Mouse (Mus musculus) C2C12 (cell line): ENCODE data around the gene Adora1. TPM values are rescaled to one million over a fixed set of nuclear protein-coding genes. Genes with fewer than 3 reads are reported as not detected.

Source experiments
- H3K27me3 ChIP-seq: one replicate; pipeline ENCODE4 v1.6.1; 2011; ENCODE audit not compliant: control insufficient read depth, insufficient read depth, insufficient read length
- H3K36me3 ChIP-seq: one replicate; pipeline ENCODE4 v1.6.1; 2011; ENCODE audit not compliant: control insufficient read depth, insufficient read depth
- H3K4me3 ChIP-seq: one replicate; pipeline ENCODE4 v1.5.1; 2011; ENCODE audit warnings: mild to moderate bottlenecking, control low read depth; ENCODE audit not compliant: poor library complexity, insufficient read depth, severe bottlenecking
- H3K79me2 ChIP-seq: one replicate; pipeline ENCODE4 v1.6.1; 2011; ENCODE audit not compliant: control insufficient read depth, insufficient read depth
- H3K79me3 ChIP-seq: one replicate; pipeline ENCODE4 v1.6.1; 2011; ENCODE audit warnings: low read depth, control low read depth
- H3ac ChIP-seq: one replicate; pipeline ENCODE3; 2011; ENCODE audit warnings: low read depth; ENCODE audit not compliant: control insufficient read depth, insufficient read length
- CEBPB ChIP-seq: IDR thresholded peaks from one replicate; pipeline ENCODE4 v1.6.1; 2011; ENCODE audit warnings: low read depth, mild to moderate bottlenecking, control low read depth, moderate library complexity
- CTCF ChIP-seq: IDR thresholded peaks from one replicate; pipeline ENCODE4 v1.5.1; 2011; ENCODE audit not compliant: control insufficient read depth, insufficient read depth, insufficient read length
- FOSL1 ChIP-seq: IDR thresholded peaks from one replicate; pipeline ENCODE4 v1.8.0; 2011; ENCODE audit warnings: mild to moderate bottlenecking, low read length; ENCODE audit not compliant: poor library complexity, insufficient read depth, severe bottlenecking
- MAX ChIP-seq: IDR thresholded peaks from one replicate; pipeline ENCODE4 v1.6.1; 2011; ENCODE audit warnings: mild to moderate bottlenecking, control low read depth
- MYOD1 ChIP-seq: IDR thresholded peaks from one replicate; pipeline ENCODE4 v1.6.1; 2011; ENCODE audit warnings: low read depth; ENCODE audit not compliant: control insufficient read depth, insufficient read length
- MYOG ChIP-seq: IDR thresholded peaks from one replicate; pipeline ENCODE4 v1.6.1; 2011; ENCODE audit not compliant: control insufficient read depth, insufficient read length; ENCODE audit errors: extremely low read depth
- USF1 ChIP-seq: IDR thresholded peaks from one replicate; pipeline ENCODE4 v1.6.1; 2011; ENCODE audit warnings: low read depth, mild to moderate bottlenecking, control low read depth, moderate library complexity
- polyA plus RNA-seq: library from polyadenylated mRNA; unstranded; fragments of >200 nt; fragmentation: generic; extraction: Trizol; gene quantifications from one replicate; pipeline ENCODE4 v1.2.1, GENCODE M21; 2012; ENCODE audit warnings: missing spikeins

The Adora1 gene
- polyA plus RNA-seq, 1 experiment = 0.05 TPM

- TF ChIP-seq USF1 (no peak), MYOG (no peak), MYOD1 (no peak), CEBPB (no peak), FOSL1 (no peak), MAX (no peak), CTCF (no peak)
- Histone ChIP-seq H3K27me3 (peaks cover 7% of the 10 kb centered on the region), H3K79me3 (no peaks in the 10 kb centered on the region), H3K79me2 (no peaks in the 10 kb centered on the region), H3K4me3 (no peak overlapping the region), H3ac (no peak overlapping the region), H3K36me3 (no peaks in the 10 kb centered on the region)
Measured at GRCm38 (mm10) chr1:134198197-134198995, 36.8 kb downstream of the Adora1 start.

- Histone ChIP-seq H3K79me3 (no peaks in the 10 kb centered on the region), H3ac (no peak overlapping the region), H3K27me3 (peaks cover 7% of the 10 kb centered on the region), H3K4me3 (no peak overlapping the region), H3K79me2 (no peaks in the 10 kb centered on the region), H3K36me3 (no peaks in the 10 kb centered on the region)
- TF ChIP-seq CEBPB = no peak
- no peak for TF ChIP-seq MAX
- no peak for TF ChIP-seq MYOD1
- no peak for TF ChIP-seq MYOG
- TF ChIP-seq CTCF = no peak
- TF ChIP-seq USF1 = no peak
- no peak for TF ChIP-seq FOSL1
Measured at GRCm38 (mm10) chr1:134197325-134197982, 37.8 kb downstream of the Adora1 start.

DNA sequence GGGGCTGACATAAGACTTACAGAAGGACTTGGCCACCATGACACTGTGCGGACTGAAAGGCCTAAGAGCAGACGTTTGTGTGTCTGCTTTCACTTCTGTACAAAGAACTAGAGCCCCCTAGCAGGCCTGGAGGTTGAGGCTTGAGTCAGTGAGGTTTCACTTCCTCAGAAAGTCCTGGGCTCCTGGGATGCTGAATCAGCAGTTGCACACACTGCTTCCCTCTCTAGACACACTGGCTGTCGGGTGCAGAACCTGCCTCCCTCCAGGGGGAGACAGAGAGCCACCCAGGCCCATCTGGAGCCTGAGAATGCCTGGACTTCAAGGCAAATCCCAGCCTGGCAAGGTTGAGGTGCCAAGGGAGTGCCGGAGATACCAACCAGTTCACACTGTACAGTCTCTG is 38.8 kb downstream of the Adora1 start:
- Histone ChIP-seq H3K27me3 (peaks cover 7% of the 10 kb centered on the region), H3K79me2 (no peaks in the 10 kb centered on the region), H3K79me3 (no peaks in the 10 kb centered on the region), H3ac (no peak overlapping the region), H3K36me3 (no peaks in the 10 kb centered on the region), H3K4me3 (no peak overlapping the region)
- TF ChIP-seq FOSL1 (no peak), CTCF (peak; percentile 64)

DNA sequence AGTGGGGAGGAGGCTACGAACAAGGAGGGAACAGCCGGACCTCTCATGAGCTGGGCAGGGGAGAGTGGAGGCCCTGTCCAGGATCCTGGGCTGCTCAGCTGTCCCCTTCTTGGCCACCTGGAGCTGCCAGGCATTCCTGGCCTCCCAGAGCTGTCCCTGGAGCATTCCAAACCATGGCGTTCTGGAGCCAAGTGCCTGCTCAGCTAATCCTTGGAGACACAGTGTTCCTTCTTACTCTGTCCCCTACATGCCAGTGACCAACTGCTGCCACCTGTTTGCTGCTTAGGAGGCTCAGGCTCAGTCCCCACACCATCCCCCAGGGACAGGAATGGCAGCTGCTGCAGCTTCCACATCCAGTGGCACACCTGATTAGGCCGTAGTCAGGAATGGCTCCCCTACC is 39.3 kb downstream of the Adora1 start:
- TF ChIP-seq MYOD1 = peak; percentile 50
- no peak for TF ChIP-seq CEBPB
- Histone ChIP-seq H3ac (no peak overlapping the region), H3K4me3 (no peak overlapping the region), H3K79me2 (no peaks in the 10 kb centered on the region), H3K27me3 (peaks cover 7% of the 10 kb centered on the region), H3K79me3 (no peaks in the 10 kb centered on the region), H3K36me3 (no peaks in the 10 kb centered on the region)

GRCm38 (mm10) chr1:134195571-134195970 is 39.7 kb downstream of the Adora1 start:
- Histone ChIP-seq H3K79me2 (no peaks in the 10 kb centered on the region), H3K4me3 (no peak overlapping the region), H3K36me3 (no peaks in the 10 kb centered on the region), H3K27me3 (peaks cover 4% of the 10 kb centered on the region), H3ac (no peak overlapping the region), H3K79me3 (no peaks in the 10 kb centered on the region)
- TF ChIP-seq FOSL1 = no peak
- TF ChIP-seq USF1 = no peak
- no peak for TF ChIP-seq MYOG
- no peak for TF ChIP-seq MAX
- TF ChIP-seq CEBPB = no peak
- TF ChIP-seq CTCF = no peak
- TF ChIP-seq MYOD1 = no peak

DNA sequence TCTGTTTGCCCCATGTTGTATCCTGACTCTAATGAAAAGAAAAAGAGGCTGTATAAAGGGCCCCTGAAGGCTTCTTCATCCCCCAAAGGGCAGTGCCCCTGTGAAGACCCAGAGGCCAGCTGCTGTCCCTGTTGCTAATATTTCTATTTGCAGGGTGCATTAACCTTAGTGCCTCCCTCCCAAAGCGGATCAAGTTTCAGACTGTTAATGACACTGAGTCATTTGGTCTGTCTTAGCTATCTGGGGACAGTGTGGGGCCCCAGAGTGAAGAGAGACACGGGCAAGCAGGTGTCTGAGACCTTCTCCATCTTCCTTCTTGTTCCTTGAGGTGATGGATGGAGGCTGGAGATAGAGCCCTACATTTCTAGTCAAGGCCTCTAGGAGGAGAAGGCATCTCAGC is 40.1 kb downstream of the Adora1 start:
- H3K36me3 ChIP-seq = no peaks in the 10 kb centered on the region

More for the DNA sequence above, 40.1 kb downstream of the Adora1 start:
- TF ChIP-seq MYOD1 = peak; percentile 90
- TF ChIP-seq CEBPB = no peak
- no peak for TF ChIP-seq MYOG
- Histone ChIP-seq H3K79me2 (no peaks in the 10 kb centered on the region), H3K27me3 (peaks cover 3% of the 10 kb centered on the region), H3K79me3 (no peaks in the 10 kb centered on the region), H3ac (no peak overlapping the region), H3K4me3 (no peak overlapping the region)
